9 mouse cellular contexts compared by ENCODE assay signal in the genomic region with DNA sequence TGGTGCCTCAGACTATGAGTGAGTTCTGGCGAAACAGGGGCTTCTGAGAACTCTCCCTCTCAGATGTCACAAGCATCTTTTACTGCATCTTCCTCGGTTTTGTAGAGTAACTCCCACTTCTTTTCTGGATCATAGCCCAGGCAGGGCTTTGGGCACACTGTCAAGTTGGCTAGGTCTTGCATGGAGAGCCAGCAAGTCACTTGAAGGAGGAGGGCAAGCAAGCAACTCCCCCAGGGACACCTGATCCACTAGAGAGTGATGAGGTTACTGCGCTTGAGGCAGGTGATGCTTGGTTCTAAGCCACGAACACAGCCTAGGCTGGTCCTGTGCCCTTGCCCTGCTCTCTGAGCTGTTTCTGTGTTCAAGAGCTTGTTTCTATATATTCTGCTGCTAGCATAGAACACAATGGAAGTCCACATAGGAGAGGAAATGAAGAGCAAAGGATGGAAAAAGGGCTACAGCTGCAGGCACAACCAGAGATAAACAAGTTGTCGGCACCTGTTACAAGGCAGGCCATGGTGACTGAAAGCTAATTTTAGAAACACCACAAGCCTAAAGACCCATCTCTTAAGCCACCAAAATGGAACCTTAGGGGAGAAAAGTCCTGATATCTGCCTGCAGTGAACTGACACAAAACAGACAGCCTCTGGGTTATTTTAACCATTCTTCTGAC. TPM values are rescaled to one million over a fixed set of nuclear protein-coding genes. Genes with fewer than 3 reads are reported as not detected.
DNase-seq lines count a peak whose midpoint lies in the region; ATAC-seq and TF ChIP-seq lines count a peak whose summit lies in the region.
"Had no signal": no experiment of that assay in that cellular context is flagged by ENCODE, and none has a peak within 500 bp of the region (broad histone marks: within the 10 kb centered on the region; RNA-seq: fewer than 3 reads in every experiment).

No protein-coding gene starts in this region.

- no peak for TF ChIP-seq POLR2A in thymus, adult 2 months (IDR thresholded peaks at IDR 0.05; ENCODE audit: control insufficient read depth, extremely low read depth, insufficient read depth, low read length, poor library complexity)

- H3K4me2 ChIP-seq in heart, embryonic 11.5 days = peak overlapping the region; percentile 46
- H3K4me2 ChIP-seq in midbrain, embryonic 15.5 days = no peak overlapping the region
- H3K4me2 ChIP-seq: neural tube, embryonic 12.5 days had no signal

- H3K4me3 ChIP-seq in thymus, adult 2 months (ENCODE audit: control insufficient read depth, insufficient read depth, low read length) = no peak overlapping the region
- H3K4me3 ChIP-seq in heart, embryonic 11.5 days (ENCODE audit: low read depth, low read length) = no peak overlapping the region
- no peak overlapping the region for H3K4me3 ChIP-seq in midbrain, embryonic 15.5 days
- H3K4me3 ChIP-seq: neural tube, embryonic 12.5 days had no signal

- peaks cover 15% of the 10 kb centered on the region for H3K4me1 ChIP-seq in thymus, adult 2 months (replicated peaks; ENCODE audit: control insufficient read depth, insufficient read depth, low read length)
- peaks cover 66% of the 10 kb centered on the region for H3K4me1 ChIP-seq in heart, embryonic 11.5 days (ENCODE audit: control insufficient read depth, insufficient read depth, low read length)
- H3K4me1 ChIP-seq in midbrain, embryonic 15.5 days = peaks cover 19% of the 10 kb centered on the region

- no peak for ATAC-seq in heart, embryonic 11.5 days (replicated peaks; ENCODE audit: insufficient number of reproducible peaks, low FRiP score, low TSS enrichment)
- no peak for ATAC-seq in midbrain, embryonic 15.5 days (replicated peaks)

- peak overlapping the region; percentile 85 for H3K27ac ChIP-seq in thymus, adult 2 months (ENCODE audit: control insufficient read depth, insufficient read depth, low read length)
- peak overlapping the region; percentile 87 for H3K27ac ChIP-seq in heart, embryonic 11.5 days (ENCODE audit: low read depth, low read length)
- H3K27ac ChIP-seq in midbrain, embryonic 15.5 days = no peak overlapping the region
- H3K27ac ChIP-seq: neural tube, embryonic 12.5 days had no signal

- peak overlapping the region; percentile 53; the same call in 1 of the 2 replicates for H3K9ac ChIP-seq in heart, embryonic 11.5 days (ENCODE audit: low read depth, low read length)
- no peak overlapping the region for H3K9ac ChIP-seq in midbrain, embryonic 15.5 days
- H3K9ac ChIP-seq: neural tube, embryonic 12.5 days had no signal

- no peak for TF ChIP-seq CTCF in thymus, adult 2 months (IDR thresholded peaks at IDR 0.05; ENCODE audit: borderline replicate concordance, control insufficient read depth, extremely low read depth, insufficient read depth, low read length, poor library complexity)

- DNase-seq in thymus, adult 2 months = peak; percentile 13
- no peak for DNase-seq in thymus, postnatal 14 days
- peak; percentile 85 to 86 for DNase-seq in cerebellum, postnatal 14 days
- DNase-seq in kidney, postnatal 25 days = peak; percentile 74 to 83
- peak; percentile 79 for DNase-seq in lung, postnatal 36 days
- no peak for DNase-seq in yolk sac, embryonic 10.5 days (ENCODE audit: low spot score)

- H3K9me3 ChIP-seq in heart, embryonic 11.5 days (replicated peaks; ENCODE audit: control insufficient read depth, low read length) = no peaks in the 10 kb centered on the region
- no peaks in the 10 kb centered on the region for H3K9me3 ChIP-seq in midbrain, embryonic 15.5 days
- H3K9me3 ChIP-seq: neural tube, embryonic 12.5 days had no signal

- no peaks in the 10 kb centered on the region for H3K36me3 ChIP-seq in thymus, adult 2 months (ENCODE audit: control insufficient read depth, insufficient read depth, low read length)
- 0 out of 2 replicates have a peak, but pooled peaks cover 3% of the 10 kb centered on the region for H3K36me3 ChIP-seq in heart, embryonic 11.5 days (ENCODE audit: control insufficient read depth, insufficient read depth, low read length)
- no peaks in the 10 kb centered on the region; the same call in 1 of the 2 replicates for H3K36me3 ChIP-seq in midbrain, embryonic 15.5 days (replicated peaks)
- H3K36me3 ChIP-seq: neural tube, embryonic 12.5 days had no signal

- no peaks in the 10 kb centered on the region for H3K27me3 ChIP-seq in thymus, adult 2 months (ENCODE audit: control insufficient read depth, insufficient read depth, low read length)
- no peaks in the 10 kb centered on the region for H3K27me3 ChIP-seq in heart, embryonic 11.5 days (ENCODE audit: control insufficient read depth, insufficient read depth, low read length)
- H3K27me3 ChIP-seq in midbrain, embryonic 15.5 days (replicated peaks) = no peaks in the 10 kb centered on the region
- H3K27me3 ChIP-seq: neural tube, embryonic 12.5 days had no signal

- WGBS in thymus, adult 2 months = 47% methylated on average over 5 of the region's 5 CpGs
- 47% methylated on average over 5 of the region's 5 CpGs for WGBS in heart, embryonic 11.5 days (ENCODE audit: insufficient replicate concordance)
- WGBS in midbrain, embryonic 15.5 days = 81% methylated on average over 5 of the region's 5 CpGs

RNA-seq across cellular contexts. Expression of a gene that starts 8.4 kb away (rescaled TPM):
- polyA plus RNA-seq in thymus, adult 2 months (2012; rRNA removed) = 112 and 119 TPM in 2 replicates
- polyA plus RNA-seq in heart, embryonic 11.5 days (2014; fragmentation: Nextera tagmentation; extraction: Ambion mirVana) = 113 and 118 TPM in 2 replicates
- polyA plus RNA-seq in midbrain, embryonic 15.5 days (2015; fragmentation: Nextera tagmentation; extraction: Ambion mirVana) = 130 and 132 TPM in 2 replicates

RNA-seq across cellular contexts. Expression of a gene that starts 53.6 kb away (rescaled TPM):
- 0.13 TPM in 1 of 2 replicates, not detected in the other for polyA plus RNA-seq in thymus, adult 2 months (2012; rRNA removed)
- 0.25 and 0.79 TPM in 2 replicates for polyA plus RNA-seq in heart, embryonic 11.5 days (2014; fragmentation: Nextera tagmentation; extraction: Ambion mirVana)
- 0.19 and 0.52 TPM in 2 replicates for polyA plus RNA-seq in midbrain, embryonic 15.5 days (2015; fragmentation: Nextera tagmentation; extraction: Ambion mirVana)

RNA-seq across cellular contexts. Expression of a gene that starts 55.5 kb away (rescaled TPM):
- 44.4 and 54.7 TPM in 2 replicates for polyA plus RNA-seq in thymus, adult 2 months (2012; rRNA removed)
- 102 and 109 TPM in 2 replicates for polyA plus RNA-seq in heart, embryonic 11.5 days (2014; fragmentation: Nextera tagmentation; extraction: Ambion mirVana)
- 101 and 103 TPM in 2 replicates for polyA plus RNA-seq in midbrain, embryonic 15.5 days (2015; fragmentation: Nextera tagmentation; extraction: Ambion mirVana)

Comparison
In these comparisons a context has a peak if more than half of its experiments do, and no peak if none do; other contexts are left out.
1. DNase-seq: peak in thymus, adult 2 months (single experiment), cerebellum, postnatal 14 days (2 of 2), kidney, postnatal 25 days (2 of 2) and lung, postnatal 36 days (single experiment); none in thymus, postnatal 14 days (single experiment) and yolk sac, embryonic 10.5 days (single experiment).